Mouse (Mus musculus): ENCODE data around the gene Fam193b.
A peak's percentile ranks its signal among the peaks of the same experiment; 100 is the strongest.
"Not testable (repeated sequence)": the region's sequence is repeated elsewhere in the genome, so short reads cannot be mapped to it uniquely, and the experiment has no call there.

Fam193b gene

GRCm38 (mm10) chr13:55571027-55571751 lies at the start of gene Fam193b:
Fam193b (minus strand) TSS chr13:55571120.
- DNase-seq: peak; percentile 97

- no peak for DNase-seq
Measured at GRCm38 (mm10) chr13:55620275-55620674, 49.4 kb upstream of the Fam193b start.

GRCm38 (mm10) chr13:55619328-55619727 lies 48.4 kb upstream of the Fam193b start:
- no peak for DNase-seq

GRCm38 (mm10) chr13:55613471-55613870 lies 42.6 kb upstream of the Fam193b start:
- no peak for DNase-seq

GRCm38 (mm10) chr13:55611996-55612395 lies 41.1 kb upstream of the Fam193b start:
- DNase-seq: no peak

- DNase-seq: no peak
Measured at GRCm38 (mm10) chr13:55607624-55608006, 36.7 kb upstream of the Fam193b start.

- DNase-seq: no peak
Measured at GRCm38 (mm10) chr13:55606899-55607623, 36.1 kb upstream of the Fam193b start.

- DNase-seq: no peak
Measured at GRCm38 (mm10) chr13:55604606-55605005, 33.7 kb upstream of the Fam193b start.

- DNase-seq: peak; percentile 91
Measured at GRCm38 (mm10) chr13:55601611-55602010, 30.7 kb upstream of the Fam193b start.

GRCm38 (mm10) chr13:55600657-55601056 lies 29.7 kb upstream of the Fam193b start:
- DNase-seq: no peak

- DNase-seq: peak; percentile 93
Measured at GRCm38 (mm10) chr13:55599566-55600540, 28.9 kb upstream of the Fam193b start, which contains the start of gene B4galt7. B4galt7 (plus strand) TSS chr13:55599896.

- DNase-seq: no peak
Measured at GRCm38 (mm10) chr13:55596802-55597201, 25.9 kb upstream of the Fam193b start.

GRCm38 (mm10) chr13:55595375-55595774 lies 24.5 kb upstream of the Fam193b start:
- DNase-seq: no peak

- no peak for DNase-seq
Measured at GRCm38 (mm10) chr13:55593254-55593747, 22.4 kb upstream of the Fam193b start.

- peak; percentile 98 for DNase-seq
Measured at GRCm38 (mm10) chr13:55592512-55593253, 21.8 kb upstream of the Fam193b start.

- DNase-seq: peak; percentile 42
Measured at GRCm38 (mm10) chr13:55591961-55592490, 21.1 kb upstream of the Fam193b start.

GRCm38 (mm10) chr13:55578086-55578485 lies 7.2 kb upstream of the Fam193b start:
- no peak for DNase-seq

GRCm38 (mm10) chr13:55576872-55577271 lies 6.0 kb upstream of the Fam193b start:
- DNase-seq: not testable (repeated sequence)

- DNase-seq: no peak
Measured at GRCm38 (mm10) chr13:55575932-55576331, 5.0 kb upstream of the Fam193b start.

GRCm38 (mm10) chr13:55574321-55574720 lies 3.4 kb upstream of the Fam193b start:
- no peak for DNase-seq

GRCm38 (mm10) chr13:55573432-55573831 lies 2.5 kb upstream of the Fam193b start, which contains the start of gene Tmed9:
Tmed9 (plus strand) TSS chr13:55573732.
- no peak for DNase-seq

- DNase-seq: no peak
Measured at GRCm38 (mm10) chr13:55571977-55572376, 1.1 kb upstream of the Fam193b start.

Measured in kidney, postnatal 10 days (tissue).